11 mouse cellular contexts compared by ENCODE assay signal in the genomic region with DNA sequence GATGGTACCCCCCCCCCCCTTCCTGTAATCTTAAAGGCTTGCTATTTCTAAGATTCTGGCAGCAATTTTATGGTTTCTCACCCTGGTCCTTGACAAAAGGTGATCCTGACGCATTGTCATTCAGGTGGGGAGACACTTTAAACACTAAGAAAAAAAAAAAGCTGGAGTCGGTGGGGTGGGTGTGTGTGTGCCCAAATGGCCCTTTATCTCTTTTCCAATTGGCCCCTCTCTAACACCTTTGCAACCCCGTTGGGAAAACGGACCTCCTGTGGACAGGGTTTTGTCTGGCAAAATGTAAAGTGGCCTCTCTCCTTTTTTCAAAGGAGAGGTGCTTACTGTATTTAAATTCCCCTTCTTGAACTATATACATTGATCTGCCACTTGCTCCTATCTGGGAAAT. TPM values are rescaled to one million over a fixed set of nuclear protein-coding genes. Genes with fewer than 3 reads are reported as not detected.
DNase-seq lines count a peak whose midpoint lies in the region; ATAC-seq lines count a peak whose summit lies in the region.
"Had no signal": no experiment of that assay in that cellular context is flagged by ENCODE, and none has a peak within 500 bp of the region (broad histone marks: within the 10 kb centered on the region; RNA-seq: fewer than 3 reads in every experiment).

No protein-coding gene starts in this region.

- no peaks in the 10 kb centered on the region for H3K36me3 ChIP-seq in liver, embryonic 11.5 days (ENCODE audit: control insufficient read depth, insufficient read depth, low read length)
- H3K36me3 ChIP-seq in forebrain, embryonic 11.5 days (ENCODE audit: control insufficient read depth, insufficient read depth, low read length), result no peaks in the 10 kb centered on the region
- H3K36me3 ChIP-seq in intestine, embryonic 16.5 days (ENCODE audit: control insufficient read depth, insufficient read depth, low read length), result no peaks in the 10 kb centered on the region
- no peaks in the 10 kb centered on the region for H3K36me3 ChIP-seq in neural tube, embryonic 15.5 days
- H3K36me3 ChIP-seq: G1E had no signal

- no peaks in the 10 kb centered on the region for H3K9me3 ChIP-seq in liver, embryonic 11.5 days (ENCODE audit: control insufficient read depth, low read length)
- H3K9me3 ChIP-seq in forebrain, embryonic 11.5 days (ENCODE audit: control insufficient read depth, low read length), result no peaks in the 10 kb centered on the region
- no peaks in the 10 kb centered on the region for H3K9me3 ChIP-seq in intestine, embryonic 16.5 days (ENCODE audit: control insufficient read depth, low read length)
- no peaks in the 10 kb centered on the region for H3K9me3 ChIP-seq in neural tube, embryonic 15.5 days (replicated peaks)

- H3K4me3 ChIP-seq in liver, embryonic 11.5 days (ENCODE audit: low read depth, low read length), result no peak overlapping the region
- peak overlapping the region; percentile 89 for H3K4me3 ChIP-seq in forebrain, embryonic 11.5 days (ENCODE audit: low read depth, low read length)
- H3K4me3 ChIP-seq in intestine, embryonic 16.5 days (ENCODE audit: low read length), result peak overlapping the region; percentile 94
- H3K4me3 ChIP-seq in neural tube, embryonic 15.5 days (replicated peaks), result peak overlapping the region; percentile 82

- H3K27ac ChIP-seq in liver, embryonic 11.5 days (ENCODE audit: low read depth, low read length), result no peak overlapping the region
- H3K27ac ChIP-seq in forebrain, embryonic 11.5 days (ENCODE audit: low read depth, low read length), result no peak overlapping the region
- no peak overlapping the region for H3K27ac ChIP-seq in intestine, embryonic 16.5 days (ENCODE audit: low read length)
- H3K27ac ChIP-seq in neural tube, embryonic 15.5 days (replicated peaks), result no peak overlapping the region

- H3K9ac ChIP-seq in liver, embryonic 11.5 days (ENCODE audit: low read depth, low read length), result no peak overlapping the region
- peak overlapping the region; percentile 96 for H3K9ac ChIP-seq in forebrain, embryonic 11.5 days (ENCODE audit: low read length)
- 0 out of 2 replicates have a peak overlapping the region, but pooled peaks have one; percentile 89 for H3K9ac ChIP-seq in intestine, embryonic 16.5 days (ENCODE audit: low read depth, low read length)
- H3K9ac ChIP-seq in neural tube, embryonic 15.5 days (replicated peaks), result peak overlapping the region; percentile 85; the same call in 1 of the 2 replicates

- no peaks in the 10 kb centered on the region; the same call in 1 of the 2 replicates for H3K4me1 ChIP-seq in liver, embryonic 11.5 days (replicated peaks; ENCODE audit: control insufficient read depth, insufficient read depth, low read length)
- H3K4me1 ChIP-seq in forebrain, embryonic 11.5 days (replicated peaks; ENCODE audit: control insufficient read depth, insufficient read depth, low read length), result peaks cover 13% of the 10 kb centered on the region; the same call in 1 of the 2 replicates
- peaks cover 24% of the 10 kb centered on the region for H3K4me1 ChIP-seq in intestine, embryonic 16.5 days (ENCODE audit: control insufficient read depth, insufficient read depth, low read length)
- peaks cover 51% of the 10 kb centered on the region for H3K4me1 ChIP-seq in neural tube, embryonic 15.5 days

- H3K27me3 ChIP-seq in liver, embryonic 11.5 days (replicated peaks; ENCODE audit: control insufficient read depth, insufficient read depth, low read length), result peaks cover 49% of the 10 kb centered on the region
- H3K27me3 ChIP-seq in forebrain, embryonic 11.5 days (ENCODE audit: control insufficient read depth, insufficient read depth, low read length), result no peaks in the 10 kb centered on the region; the same call in 1 of the 2 replicates
- no peaks in the 10 kb centered on the region for H3K27me3 ChIP-seq in intestine, embryonic 16.5 days (replicated peaks; ENCODE audit: control insufficient read depth, insufficient read depth, low read length)
- no peaks in the 10 kb centered on the region for H3K27me3 ChIP-seq in neural tube, embryonic 15.5 days (replicated peaks)

- H3K4me2 ChIP-seq in liver, embryonic 11.5 days, result peak overlapping the region; percentile 18; the same call in 1 of the 2 replicates
- H3K4me2 ChIP-seq in forebrain, embryonic 11.5 days (ENCODE audit: low read depth, low read length, severe bottlenecking), result peak overlapping the region; percentile 80
- peak overlapping the region; percentile 82 for H3K4me2 ChIP-seq in intestine, embryonic 16.5 days (ENCODE audit: low read depth, low read length)
- H3K4me2 ChIP-seq in neural tube, embryonic 15.5 days, result peak overlapping the region; percentile 80

- ATAC-seq in liver, embryonic 11.5 days (replicated peaks; ENCODE audit: low FRiP score), result no peak
- ATAC-seq in forebrain, embryonic 11.5 days (replicated peaks; ENCODE audit: low FRiP score), result no peak
- no peak for ATAC-seq in intestine, embryonic 16.5 days
- ATAC-seq in neural tube, embryonic 15.5 days (ENCODE audit: low FRiP score), result no peak

- DNase-seq in liver, embryonic 11.5 days (ENCODE audit: low spot score), result no peak
- no peak for DNase-seq in liver
- no peak for DNase-seq in forebrain, embryonic 11.5 days (ENCODE audit: low spot score)
- no peak for DNase-seq in adrenal gland, postnatal 14 days
- DNase-seq in urinary bladder, postnatal 14 days (ENCODE audit: low spot score), result no peak
- no peak for DNase-seq in c-Kit-positive CD71-positive TER-119-positive erythroid progenitor cells, embryonic 14.5 days (ENCODE audit: low spot score)
- DNase-seq: left cerebral cortex, postnatal 4 days had no signal

- 24% methylated on average over 4 of the region's 4 CpGs for WGBS in liver, embryonic 11.5 days
- 4% methylated on average over 4 of the region's 4 CpGs for WGBS in forebrain, embryonic 11.5 days
- WGBS in intestine, embryonic 16.5 days, result 33% methylated on average over 4 of the region's 4 CpGs
- 9% methylated on average over 4 of the region's 4 CpGs for whole genome bisulfite sequencing in neural tube, embryonic 15.5 days

RNA-seq across cellular contexts. Expression of gene Cachd1, which starts 2.5 kb away (rescaled TPM):
- polyA plus RNA-seq in liver, embryonic 11.5 days (2014; fragmentation: Nextera tagmentation; extraction: Ambion mirVana), result 10.0 and 12.1 TPM in 2 replicates
- polyA plus RNA-seq in forebrain, embryonic 11.5 days (2014; fragmentation: Nextera tagmentation; extraction: Ambion mirVana), result 45.3 and 50.2 TPM in 2 replicates
- 7.8 and 8.9 TPM in 2 replicates for polyA plus RNA-seq in intestine, embryonic 16.5 days (2015; fragmentation: Nextera tagmentation; extraction: Ambion mirVana)
- 11.9 and 14.5 TPM in 2 replicates for polyA plus RNA-seq in neural tube, embryonic 15.5 days (2015; fragmentation: Nextera tagmentation; extraction: Ambion mirVana)
- total RNA-seq in adrenal gland, postnatal 14 days (2021), result 8.4 and 12.9 TPM in 2 replicates
- total RNA-seq: neutrophil, adult 5-6 weeks had no signal

Comparison
In these comparisons a context has a peak if more than half of its experiments do, and no peak if none do; other contexts are left out.
1. H3K4me2 ChIP-seq: peak in every context shown above with its lines; median percentile 82 in intestine, embryonic 16.5 days; 80 in forebrain, embryonic 11.5 days; 80 in neural tube, embryonic 15.5 days; 18 in liver, embryonic 11.5 days.